Mouse (Mus musculus): ENCODE data around the gene Vmn1r20.
"Not testable (repeated sequence)": the region's sequence is repeated elsewhere in the genome, so short reads cannot be mapped to it uniquely, and the experiment has no call there.

The Vmn1r20 gene

GRCm38 (mm10) chr6:57428630-57429029 lies at the start of gene Vmn1r20:
Vmn1r20 (plus strand) TSS chr6:57428930.
- DNase-seq (ENCODE audit: inconsistent ontology term) = no peak

- no peak for DNase-seq (ENCODE audit: inconsistent ontology term)
Measured at GRCm38 (mm10) chr6:57395683-57396082, 33.0 kb upstream of the Vmn1r20 start, which contains the start of gene Vmn1r18. Vmn1r18 (minus strand) TSS chr6:57395783.

GRCm38 (mm10) chr6:57403480-57403879 lies 25.2 kb upstream of the Vmn1r20 start, which contains the start of gene Vmn1r19:
Vmn1r19 (plus strand) TSS chr6:57403780.
- DNase-seq (ENCODE audit: inconsistent ontology term) = not testable (repeated sequence)

GRCm38 (mm10) chr6:57431196-57431595 lies 2.5 kb downstream of the Vmn1r20 start:
- DNase-seq (ENCODE audit: inconsistent ontology term) = no peak

GRCm38 (mm10) chr6:57468161-57468560 lies 39.4 kb downstream of the Vmn1r20 start:
- DNase-seq (ENCODE audit: inconsistent ontology term) = not testable (repeated sequence)
